Comparison of ENCODE assay signal across 28 mouse cellular contexts in the genomic region with DNA sequence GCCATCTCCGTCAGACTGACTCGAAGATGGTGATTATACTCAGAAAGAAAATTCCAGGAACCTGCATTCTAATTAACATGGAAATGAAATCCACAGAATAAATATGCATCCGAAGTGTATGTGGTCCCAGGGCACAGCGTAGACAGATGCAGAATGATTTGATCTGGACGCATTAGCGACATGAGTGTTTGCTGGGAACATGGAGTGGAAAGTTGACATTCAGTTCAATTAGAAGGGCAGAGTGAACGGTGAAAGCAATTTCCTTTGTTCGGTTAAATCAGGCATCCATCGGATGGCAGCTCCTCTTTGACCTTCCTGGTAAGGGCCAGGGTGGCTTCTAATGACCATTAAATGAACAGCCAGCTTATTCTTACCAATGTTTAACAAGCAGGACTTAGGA.
DNase-seq lines count a peak whose midpoint lies in the region; ATAC-seq and TF ChIP-seq lines count a peak whose summit lies in the region.
"Had no signal": no experiment of that assay in that cellular context is flagged by ENCODE, and none has a peak within 500 bp of the region (broad histone marks: within the 10 kb centered on the region; RNA-seq: fewer than 3 reads in every experiment).

No protein-coding gene starts in this region.

- TF ChIP-seq POLR2A in brain, embryonic 14.5 days (IDR thresholded peaks at IDR 0.05; ENCODE audit: borderline replicate concordance, extremely low read depth, insufficient read depth, insufficient read length, poor library complexity, severe bottlenecking), result no peak

- DNase-seq in hindbrain, embryonic 11.5 days (ENCODE audit: low spot score), result no peak
- DNase-seq in brain, embryonic 14.5 days (ENCODE audit: low read depth), result peak; percentile 58
- DNase-seq in retina, embryonic 14.5 days (ENCODE audit: low spot score), result peak; percentile 61
- DNase-seq in right cerebral cortex, adult 18-20 months, result no peak
- DNase-seq: adrenal gland, postnatal 25 days; cerebellum, adult 18-20 months; cerebellum, postnatal 10 days; gastrocnemius, adult 2 months; gastrocnemius, postnatal 36 days; heart, adult 2 months; kidney, adult 8-10 months; kidney, postnatal 4 days; layer of hippocampus, postnatal 36 days; left cerebral cortex, postnatal 4 days; liver, postnatal 0 days; lung, postnatal 36 days; spleen, adult 18-20 months; thymus, adult 2 months; thymus, postnatal 36 days had no signal

- H3K4me1 ChIP-seq in hindbrain, embryonic 12.5 days, result peaks cover 11% of the 10 kb centered on the region; the same call in 1 of the 2 replicates
- H3K4me1 ChIP-seq in hindbrain, embryonic 11.5 days (replicated peaks; ENCODE audit: control insufficient read depth, insufficient read depth, low read length), result no peaks in the 10 kb centered on the region
- peaks cover 10% of the 10 kb centered on the region for H3K4me1 ChIP-seq in hindbrain, embryonic 15.5 days (replicated peaks)
- no peaks in the 10 kb centered on the region for H3K4me1 ChIP-seq in intestine, postnatal 0 days (replicated peaks; ENCODE audit: control insufficient read depth, insufficient read depth, low read length)
- H3K4me1 ChIP-seq: heart, embryonic 12.5 days; intestine, embryonic 15.5 days; liver, embryonic 12.5 days had no signal

- peak overlapping the region; percentile 30 for H3K27ac ChIP-seq in hindbrain, embryonic 12.5 days
- no peak overlapping the region for H3K27ac ChIP-seq in hindbrain, embryonic 11.5 days (ENCODE audit: low read depth, low read length)
- H3K27ac ChIP-seq in hindbrain, embryonic 15.5 days (replicated peaks), result 0 out of 2 replicates have a peak overlapping the region, but pooled peaks have one; percentile 15
- no peak overlapping the region for H3K27ac ChIP-seq in intestine, postnatal 0 days (ENCODE audit: low read depth, low read length)
- H3K27ac ChIP-seq: gastrocnemius, adult 2 months; heart, adult 2 months; intestine, embryonic 15.5 days; kidney, postnatal 0 days; liver, embryonic 12.5 days had no signal

- TF ChIP-seq CTCF in brain, embryonic 14.5 days (IDR thresholded peaks at IDR 0.05; ENCODE audit: borderline replicate concordance, extremely low read depth, insufficient read depth, insufficient read length), result no peak
- TF ChIP-seq CTCF in intestine, postnatal 0 days (IDR thresholded peaks at IDR 0.05; ENCODE audit: low read depth), result no peak

- H3K9ac ChIP-seq in hindbrain, embryonic 12.5 days, result no peak overlapping the region
- no peak overlapping the region for H3K9ac ChIP-seq in hindbrain, embryonic 11.5 days (ENCODE audit: low read depth, low read length)
- no peak overlapping the region for H3K9ac ChIP-seq in hindbrain, embryonic 15.5 days
- H3K9ac ChIP-seq in intestine, postnatal 0 days (ENCODE audit: low read depth, low read length), result no peak overlapping the region
- H3K9ac ChIP-seq: heart, embryonic 12.5 days; intestine, embryonic 15.5 days; liver, embryonic 12.5 days; liver, postnatal 0 days had no signal

- WGBS in hindbrain, embryonic 12.5 days, result 51% methylated on average over 9 of the region's 9 CpGs
- 67% methylated on average over 9 of the region's 9 CpGs for WGBS in hindbrain, embryonic 11.5 days
- 39% methylated on average over 9 of the region's 9 CpGs for WGBS in hindbrain, embryonic 15.5 days
- WGBS in intestine, postnatal 0 days, result 81% methylated on average over 9 of the region's 9 CpGs

- no peak for ATAC-seq in hindbrain, embryonic 12.5 days (ENCODE audit: low FRiP score)
- ATAC-seq in hindbrain, embryonic 11.5 days (ENCODE audit: low FRiP score), result no peak
- no peak for ATAC-seq in hindbrain, embryonic 15.5 days (ENCODE audit: low FRiP score, low read depth)
- no peak for ATAC-seq in intestine, postnatal 0 days
- ATAC-seq: CD4-positive, CD25-positive, alpha-beta regulatory T cell, adult 4 months; forebrain, embryonic 16.5 days; intestine, embryonic 15.5 days; liver, embryonic 12.5 days; liver, postnatal 0 days had no signal

- no peaks in the 10 kb centered on the region for H3K9me3 ChIP-seq in hindbrain, embryonic 12.5 days (replicated peaks)
- no peaks in the 10 kb centered on the region for H3K9me3 ChIP-seq in hindbrain, embryonic 11.5 days (ENCODE audit: control insufficient read depth, low read length)
- H3K9me3 ChIP-seq in hindbrain, embryonic 15.5 days, result no peaks in the 10 kb centered on the region
- no peaks in the 10 kb centered on the region for H3K9me3 ChIP-seq in intestine, postnatal 0 days (ENCODE audit: control insufficient read depth)
- H3K9me3 ChIP-seq: heart, embryonic 12.5 days; intestine, embryonic 15.5 days; liver, embryonic 12.5 days had no signal

- no peaks in the 10 kb centered on the region for H3K27me3 ChIP-seq in hindbrain, embryonic 12.5 days
- no peaks in the 10 kb centered on the region for H3K27me3 ChIP-seq in hindbrain, embryonic 11.5 days (ENCODE audit: control insufficient read depth, insufficient read depth, low read length)
- no peaks in the 10 kb centered on the region for H3K27me3 ChIP-seq in hindbrain, embryonic 15.5 days
- no peaks in the 10 kb centered on the region for H3K27me3 ChIP-seq in intestine, postnatal 0 days (replicated peaks; ENCODE audit: control insufficient read depth, insufficient read depth, low read length)
- H3K27me3 ChIP-seq: heart, embryonic 12.5 days; intestine, embryonic 15.5 days; liver, embryonic 12.5 days had no signal

- H3K4me2 ChIP-seq in hindbrain, embryonic 12.5 days (replicated peaks), result no peak overlapping the region
- no peak overlapping the region for H3K4me2 ChIP-seq in hindbrain, embryonic 11.5 days (replicated peaks; ENCODE audit: low read depth, low read length)
- H3K4me2 ChIP-seq in hindbrain, embryonic 15.5 days, result no peak overlapping the region
- no peak overlapping the region for H3K4me2 ChIP-seq in intestine, postnatal 0 days (replicated peaks; ENCODE audit: low read depth)
- H3K4me2 ChIP-seq: heart, embryonic 12.5 days; intestine, embryonic 15.5 days; liver, embryonic 12.5 days had no signal

- H3K4me3 ChIP-seq in hindbrain, embryonic 12.5 days, result no peak overlapping the region
- no peak overlapping the region for H3K4me3 ChIP-seq in hindbrain, embryonic 11.5 days (ENCODE audit: low read depth, low read length)
- H3K4me3 ChIP-seq in hindbrain, embryonic 15.5 days, result no peak overlapping the region
- H3K4me3 ChIP-seq in intestine, postnatal 0 days (ENCODE audit: low read depth, low read length), result no peak overlapping the region
- H3K4me3 ChIP-seq: gastrocnemius, adult 2 months; heart, adult 2 months; heart, embryonic 12.5 days; intestine, embryonic 15.5 days; liver, embryonic 12.5 days had no signal

- H3K36me3 ChIP-seq in hindbrain, embryonic 12.5 days, result no peaks in the 10 kb centered on the region
- H3K36me3 ChIP-seq in hindbrain, embryonic 11.5 days (ENCODE audit: control insufficient read depth, insufficient read depth, low read length), result no peaks in the 10 kb centered on the region
- no peaks in the 10 kb centered on the region for H3K36me3 ChIP-seq in hindbrain, embryonic 15.5 days
- H3K36me3 ChIP-seq in intestine, postnatal 0 days (ENCODE audit: control insufficient read depth, insufficient read depth), result no peaks in the 10 kb centered on the region
- H3K36me3 ChIP-seq: heart, embryonic 12.5 days; intestine, embryonic 15.5 days; liver, embryonic 12.5 days had no signal

Comparison
In these comparisons a context has a peak if more than half of its experiments do, and no peak if none do; other contexts are left out.
1. H3K27ac ChIP-seq: peak in hindbrain, embryonic 12.5 days (single experiment) and hindbrain, embryonic 15.5 days (single experiment); none in hindbrain, embryonic 11.5 days (single experiment) and intestine, postnatal 0 days (single experiment).
2. DNase-seq: peak in brain, embryonic 14.5 days (single experiment) and retina, embryonic 14.5 days (single experiment); none in hindbrain, embryonic 11.5 days (single experiment) and right cerebral cortex, adult 18-20 months (single experiment).